Mouse (Mus musculus) skeletal muscle tissue, postnatal 0 days (tissue): Measurements from ENCODE around the gene Wdhd1. TPM values are rescaled to one million over a fixed set of nuclear protein-coding genes. Genes with fewer than 3 reads are reported as not detected.

Experiments used
- polyA plus RNA-seq: library from polyadenylated mRNA; unstranded; fragments of >200 nt; fragmentation: Nextera tagmentation; extraction: Ambion mirVana; gene quantifications from 2 replicates; pipeline ENCODE4 v1.2.1, GENCODE M21; 2015

The Wdhd1 gene
- polyA plus RNA-seq = 4.3 and 4.9 TPM in 2 replicates

GRCm38 (mm10) chr14:47276637-47277393, at the start of gene Wdhd1, which contains the start of gene Socs4:
TSS of gene Wdhd1 (minus strand) at chr14:47276857.
TSS of gene Socs4 (plus strand) at chr14:47276931.

DNA sequence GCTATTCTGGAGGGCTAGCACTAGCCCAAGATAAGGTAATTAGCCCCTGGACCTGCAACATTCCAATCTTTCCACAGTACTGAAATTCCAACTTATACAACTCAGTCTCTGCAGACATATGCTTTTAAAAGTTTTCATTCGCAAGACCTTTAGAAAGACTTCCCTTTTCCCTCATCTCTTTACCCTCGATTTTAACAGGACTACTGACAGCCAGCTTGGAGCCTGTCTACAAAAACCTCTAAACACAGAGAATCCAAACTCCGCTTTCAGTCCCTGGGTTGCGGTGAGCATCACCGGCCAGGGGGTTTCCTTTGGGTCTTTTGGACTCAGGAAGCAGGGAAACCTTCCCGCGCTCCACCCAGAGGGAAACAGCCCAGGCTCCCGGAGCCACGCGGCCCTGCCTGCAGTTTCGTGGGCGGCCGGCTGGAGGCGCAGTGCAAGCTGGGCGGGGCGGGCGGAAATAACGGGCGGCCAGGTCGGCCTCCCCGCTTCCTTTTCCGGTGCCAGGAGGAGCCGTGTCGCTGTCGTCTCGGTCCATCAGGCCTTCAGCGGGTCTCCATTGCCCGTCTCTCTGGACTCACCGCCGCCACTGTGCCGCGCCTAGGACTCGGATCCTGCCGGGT, 21.2 kb upstream of the Wdhd1 start, which contains the start of gene Mapk1ip1l:
TSS of gene Mapk1ip1l (plus strand) at position 482 of the 623 bp plus-strand sequence.

Other genes starting within 250 kb of the Wdhd1 start
- 2.9 and 3.2 TPM in 2 replicates for gene Gch1, start 87.4 kb downstream of the Wdhd1 start, polyA plus RNA-seq
- gene Socs4, start 74 bp upstream of the Wdhd1 start, polyA plus RNA-seq = 1.3 TPM in 2 replicates
- 23.2 and 23.3 TPM in 2 replicates for gene Mapk1ip1l, start 21.4 kb upstream of the Wdhd1 start, polyA plus RNA-seq
- gene Lgals3, start 90.9 kb upstream of the Wdhd1 start, polyA plus RNA-seq = 13.2 and 44.9 TPM in 2 replicates
- gene Dlgap5, start 141.6 kb upstream of the Wdhd1 start, polyA plus RNA-seq = 7.7 and 8.8 TPM in 2 replicates
- 11.4 TPM in 2 replicates for gene Fbxo34, start 173.6 kb upstream of the Wdhd1 start, polyA plus RNA-seq